Mouse (Mus musculus): ENCODE results near the gene Gm10490. TPM values are rescaled to one million over a fixed set of nuclear protein-coding genes. Genes with fewer than 3 reads are reported as not detected.
A peak's percentile ranks its signal among the peaks of the same experiment; 100 is the strongest.
"Not testable (repeated sequence)": the region's sequence is repeated elsewhere in the genome, so short reads cannot be mapped to it uniquely, and the experiment has no call there.

Gm10490 gene
- total RNA-seq (2021): not detected

DNA sequence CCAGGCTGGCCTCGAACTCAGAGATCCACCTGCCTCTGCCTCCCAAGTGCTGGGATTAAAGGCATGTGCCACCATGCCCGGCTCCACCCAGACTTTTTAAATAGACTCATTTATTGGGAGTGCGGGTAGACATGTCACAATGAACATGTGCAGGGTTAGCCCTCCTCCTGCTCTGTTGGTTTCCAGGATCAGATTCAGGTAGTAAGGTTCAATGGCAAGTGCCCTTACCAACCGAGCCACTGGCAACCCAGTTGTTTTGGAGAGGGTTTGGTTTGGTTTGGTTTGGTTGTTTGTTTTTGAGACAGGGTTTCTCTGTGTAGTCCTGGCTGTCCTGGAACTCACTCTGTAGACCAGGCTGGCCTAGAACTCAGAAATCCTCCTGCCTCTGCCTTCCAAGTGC, at the start of gene Gm10490:
Gene Gm10490 (plus strand): TSS at position 301 of the 400 bp plus-strand sequence.
- DNase-seq (ENCODE audit: low spot score in 2 of 2); intact Hi-C loops (cut with DNase I): not testable (repeated sequence)

DNA sequence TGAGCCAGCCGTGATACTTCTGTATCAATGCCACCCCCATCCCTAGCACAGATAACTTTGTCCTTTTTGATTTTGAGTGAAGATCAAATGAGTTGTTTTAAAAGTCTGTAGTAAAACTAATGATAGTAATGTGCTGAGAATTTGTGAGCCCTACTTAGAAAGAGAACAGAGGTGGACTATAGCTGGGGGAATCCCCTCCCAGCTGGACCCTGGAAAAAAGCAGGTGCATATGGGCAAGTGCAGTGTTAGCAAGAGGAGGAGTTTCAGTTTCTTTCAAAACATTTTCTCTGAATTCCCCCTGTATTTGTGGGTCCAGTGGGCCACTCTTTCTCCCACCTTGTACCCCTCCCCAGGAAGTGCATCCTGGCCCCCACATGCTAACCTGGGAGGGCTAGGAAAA, 46.2 kb upstream of the Gm10490 start:
- no peak for DNase-seq (ENCODE audit: low spot score in 2 of 2)
- intact Hi-C loops (cut with DNase I): no loop called here

DNA sequence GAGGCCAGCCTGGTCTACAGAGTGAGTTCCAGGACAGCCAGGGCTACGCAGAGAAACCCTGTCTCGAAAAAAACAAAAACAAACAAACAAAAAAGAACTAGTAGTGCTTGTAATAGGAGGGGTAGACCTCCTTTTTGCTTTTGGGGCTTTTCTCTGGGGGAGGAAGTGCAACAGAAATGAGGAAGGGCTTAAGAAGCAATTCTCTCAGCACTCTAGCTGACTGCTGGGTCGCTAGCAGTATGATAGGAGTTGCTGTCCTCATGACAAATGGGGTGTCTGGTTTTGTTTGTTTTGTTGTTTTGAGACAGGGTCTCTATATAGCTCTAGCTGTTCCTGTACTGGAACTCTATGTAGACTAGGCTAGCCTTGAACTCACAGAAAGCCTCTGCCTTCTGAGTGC, 44.8 kb upstream of the Gm10490 start:
- intact Hi-C loops (cut with DNase I): no loop called here
- DNase-seq (ENCODE audit: low spot score in 2 of 2): no peak

DNA sequence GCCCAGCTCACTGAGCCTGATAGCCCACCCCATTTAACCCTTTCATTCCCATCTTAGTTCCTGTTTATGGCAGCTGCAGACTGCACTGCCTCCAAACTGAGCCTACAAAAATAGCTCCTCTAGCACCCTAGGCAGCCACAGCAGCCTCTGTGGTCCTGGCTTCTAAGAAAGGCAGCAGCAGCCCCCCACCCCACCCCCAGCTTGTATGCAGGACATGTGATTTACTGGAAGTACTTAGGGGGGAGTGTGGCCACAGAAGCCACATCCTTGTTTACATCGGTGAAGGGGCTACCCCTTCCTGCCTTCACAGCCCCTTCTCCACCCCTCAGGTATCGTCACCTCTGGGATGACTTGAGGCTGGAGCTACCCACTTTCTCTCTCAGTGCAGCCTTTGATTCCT, 44.0 kb upstream of the Gm10490 start:
- intact Hi-C loops (cut with DNase I): no loop called here
- no peak for DNase-seq (ENCODE audit: low spot score in 2 of 2)

DNA sequence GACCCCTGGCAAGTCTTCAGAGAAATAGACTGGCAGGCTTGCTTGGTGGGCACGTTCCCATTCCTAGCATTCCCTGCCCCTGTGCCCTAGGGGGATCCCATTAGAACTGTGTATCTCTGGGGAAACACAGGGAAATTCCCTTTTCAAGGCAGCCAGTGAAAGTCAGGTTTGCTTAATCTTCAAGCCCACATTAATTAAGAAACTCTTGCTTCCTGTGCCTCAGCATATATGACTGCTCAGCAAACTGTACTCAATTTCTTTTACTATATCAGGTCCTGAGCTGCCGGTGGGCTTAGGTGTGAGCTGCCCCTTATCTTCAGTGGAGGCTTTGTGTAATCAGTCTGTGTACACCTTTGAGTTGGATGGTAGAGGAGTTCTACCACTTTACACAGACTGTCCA, 43.6 kb upstream of the Gm10490 start:
- DNase-seq (ENCODE audit: low spot score in 2 of 2): no peak
- intact Hi-C loops (cut with DNase I): no loop called here

DNA sequence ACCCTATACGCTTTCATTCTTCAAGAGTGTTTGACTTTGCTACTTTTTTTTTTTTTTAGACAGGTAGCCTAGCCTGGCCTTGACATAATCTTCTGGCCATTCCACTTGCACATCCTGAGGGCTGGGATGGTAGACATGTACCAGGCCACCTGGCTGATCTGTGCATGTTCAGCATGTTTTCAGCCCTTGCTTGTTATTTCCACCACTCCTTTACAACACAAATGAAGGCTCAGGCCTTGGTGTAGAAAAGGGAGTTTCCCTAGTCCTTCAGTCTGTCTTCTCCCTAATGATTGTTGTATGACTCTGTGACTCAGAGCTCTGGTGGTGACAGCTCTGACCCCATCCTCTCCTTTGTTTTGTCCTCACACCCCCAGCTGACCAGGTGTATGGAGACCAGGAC, 42.2 kb upstream of the Gm10490 start:
- no peak for DNase-seq (ENCODE audit: low spot score in 2 of 2)
- intact Hi-C loops (cut with DNase I): no loop called here

DNA sequence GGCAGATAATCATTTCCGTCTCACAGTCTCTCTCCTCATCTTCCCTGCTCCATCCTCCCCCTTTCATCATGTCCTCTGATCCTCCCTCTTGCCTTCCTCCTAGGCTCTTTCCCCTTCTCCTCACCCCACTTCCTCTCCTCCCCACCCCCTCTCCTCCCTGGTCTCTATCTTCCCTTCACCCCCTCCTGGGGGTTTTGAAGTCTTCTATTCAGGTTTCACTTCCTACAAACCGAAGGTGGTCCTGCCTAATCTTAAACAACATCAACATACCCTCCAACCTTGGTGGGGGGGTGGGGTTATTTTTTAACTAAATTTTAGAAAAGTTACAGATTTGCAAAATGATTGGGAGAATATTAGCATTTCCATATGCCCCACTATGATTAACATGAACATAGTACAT, 40.8 kb upstream of the Gm10490 start:
- DNase-seq (ENCODE audit: low spot score in 2 of 2): no peak
- intact Hi-C loops (cut with DNase I): no loop called here

DNA sequence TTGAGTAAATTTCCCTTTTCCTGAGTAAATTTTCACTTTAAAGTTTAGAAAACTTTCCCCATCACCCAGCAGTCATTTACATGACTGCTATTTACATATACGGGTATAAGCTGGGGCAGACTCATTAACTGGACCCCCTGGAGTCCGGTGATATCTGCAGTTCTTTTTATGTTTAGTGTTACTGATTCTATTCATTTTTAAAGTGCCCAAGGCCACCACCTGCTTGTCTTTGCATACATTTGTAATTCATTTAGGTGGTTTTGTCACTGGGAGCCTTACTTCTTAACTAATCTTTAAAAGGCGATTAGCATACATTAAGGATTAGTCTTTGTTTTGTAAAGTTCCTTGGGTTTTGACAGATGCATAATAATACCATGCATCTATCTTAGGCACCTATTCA, 39.5 kb upstream of the Gm10490 start:
- no peak for DNase-seq (ENCODE audit: low spot score in 2 of 2)
- intact Hi-C loops (cut with DNase I): no loop called here

DNA sequence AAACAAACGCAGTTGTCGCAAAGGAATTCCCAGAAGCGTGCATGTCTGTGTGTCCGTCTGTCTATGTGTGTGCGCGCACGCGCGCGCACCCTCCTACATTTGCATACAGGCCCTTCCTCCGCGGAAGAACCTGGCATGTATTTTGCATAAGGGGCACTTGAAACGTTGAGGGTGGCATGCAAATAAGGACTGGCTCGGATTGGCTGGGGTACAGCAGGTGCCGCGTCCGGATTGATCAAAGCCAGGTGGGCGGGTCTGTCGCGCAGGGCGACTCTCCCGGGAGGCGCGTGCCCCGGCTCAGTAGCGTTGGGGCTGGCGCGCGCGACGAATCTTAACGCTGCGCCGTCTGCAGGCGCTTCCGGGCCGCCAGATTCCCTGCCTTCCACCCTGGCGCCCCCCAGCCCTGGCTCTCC, 31.3 kb upstream of the Gm10490 start, which contains the start of gene Pim2:
Gene Pim2 (plus strand): TSS at position 256 of the 413 bp plus-strand sequence.
- intact Hi-C loops (cut with DNase I): no loop called here

DNA sequence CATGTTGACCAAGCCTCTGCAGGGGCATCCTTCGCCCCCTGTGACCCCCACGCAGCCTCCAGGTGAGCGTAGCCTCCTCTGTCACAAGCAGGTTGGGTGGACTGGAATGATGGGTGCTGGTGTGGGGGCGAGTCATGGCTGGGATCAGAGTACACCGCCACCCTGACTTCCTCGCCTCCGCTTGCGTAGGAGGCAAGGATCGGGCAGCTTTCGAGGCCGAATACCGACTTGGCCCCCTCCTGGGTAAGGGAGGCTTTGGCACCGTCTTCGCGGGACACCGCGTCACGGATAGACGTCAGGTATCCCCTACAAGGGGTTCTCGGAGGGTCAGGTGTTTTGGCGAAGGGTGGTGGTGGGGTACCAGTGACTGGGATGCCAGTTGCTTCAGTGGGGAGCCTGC, 30.8 kb upstream of the Gm10490 start:
- DNase-seq (ENCODE audit: low spot score in 2 of 2): peak; percentile 31 to 32
- intact Hi-C loops (cut with DNase I): no loop called here

More for the DNA sequence above, 31.3 kb upstream of the Gm10490 start, which contains the start of gene Pim2:
- DNase-seq (ENCODE audit: low spot score in 2 of 2): peak; percentile 81 to 83

DNA sequence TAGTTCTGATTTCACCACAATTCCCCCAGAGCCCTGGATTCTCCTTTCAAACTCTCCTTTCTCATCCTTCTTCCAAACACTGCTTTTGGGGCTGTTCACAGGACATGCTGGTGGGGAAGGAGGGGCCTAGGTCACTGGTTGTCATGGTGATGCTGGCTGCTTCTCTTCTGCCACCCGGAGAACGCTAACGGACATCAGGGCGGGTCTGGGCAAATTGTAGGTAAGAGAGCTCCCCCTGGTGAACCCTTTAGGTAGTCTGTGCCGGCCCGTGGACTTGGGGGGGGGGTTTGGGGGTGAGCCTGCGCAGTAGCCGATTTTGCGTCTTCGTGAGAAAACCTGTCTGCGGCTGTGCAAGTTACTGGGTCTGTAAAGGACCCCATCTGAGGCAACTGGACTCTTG, 29.5 kb upstream of the Gm10490 start:
- peak; percentile 58 to 59 for DNase-seq (ENCODE audit: low spot score in 2 of 2)
- intact Hi-C loops (cut with DNase I): no loop called here

DNA sequence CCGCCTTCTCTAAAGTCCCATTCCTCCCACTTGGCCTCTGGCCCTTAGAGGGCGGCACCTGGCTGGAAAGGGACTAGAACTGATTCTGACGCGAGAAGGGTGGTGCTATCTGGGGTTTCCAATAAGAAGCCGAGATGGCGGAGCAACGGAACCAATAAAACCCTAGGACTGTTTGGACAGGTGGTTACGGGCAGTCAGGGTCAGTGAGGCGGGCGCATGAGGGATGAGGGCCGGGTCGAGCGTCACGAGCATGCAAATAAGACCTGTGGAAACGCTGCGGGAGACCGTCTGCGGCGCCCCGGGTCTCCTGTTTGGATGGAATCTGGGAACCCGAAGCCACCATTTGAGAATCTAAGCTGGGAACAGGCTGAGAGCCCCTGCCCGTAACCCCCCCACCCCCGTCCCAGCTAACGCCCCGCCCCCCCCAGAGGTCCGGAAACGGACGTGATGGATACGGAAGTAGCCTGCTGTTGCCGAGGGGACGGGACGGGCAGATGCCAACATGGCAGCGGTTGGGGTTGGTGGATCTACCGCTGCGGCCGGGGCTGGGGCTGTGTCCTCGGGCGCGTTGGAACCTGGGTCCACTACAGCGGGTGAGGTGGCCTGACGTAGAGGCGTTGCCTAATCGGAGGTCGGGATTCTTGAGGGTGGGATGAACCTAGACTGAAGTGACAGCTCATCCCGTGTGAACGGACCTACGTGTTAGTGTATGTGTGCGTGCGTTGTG, 25.3 kb upstream of the Gm10490 start, which contains the start of gene Slc35a2:
Gene Slc35a2 (plus strand): TSS at position 188 of the 727 bp plus-strand sequence.
- DNase-seq (ENCODE audit: low spot score in 2 of 2): peak; percentile 79 to 81
- intact Hi-C loops (cut with DNase I): no loop called here

DNA sequence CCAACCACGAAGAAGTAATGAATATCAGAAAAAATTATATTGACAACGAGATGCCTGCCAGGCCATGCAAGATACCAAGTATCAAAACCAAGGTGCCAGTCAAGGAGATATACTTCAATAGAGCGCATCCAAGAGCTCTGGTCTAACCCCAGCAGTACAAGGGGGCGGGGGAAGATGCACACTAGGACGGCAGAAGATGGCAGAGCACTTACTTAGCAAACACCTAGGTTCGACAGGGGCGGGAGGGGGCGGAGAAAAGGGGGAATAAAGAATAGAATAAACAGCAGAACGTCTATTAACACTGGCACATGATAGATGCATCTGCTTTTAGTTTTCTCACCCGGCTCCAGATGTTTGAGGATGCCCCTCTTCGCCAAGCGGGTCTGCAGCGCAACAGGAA, 11.1 kb upstream of the Gm10490 start:
- intact Hi-C loops (cut with DNase I): no loop called here
- no peak for DNase-seq (ENCODE audit: low spot score in 2 of 2)

DNA sequence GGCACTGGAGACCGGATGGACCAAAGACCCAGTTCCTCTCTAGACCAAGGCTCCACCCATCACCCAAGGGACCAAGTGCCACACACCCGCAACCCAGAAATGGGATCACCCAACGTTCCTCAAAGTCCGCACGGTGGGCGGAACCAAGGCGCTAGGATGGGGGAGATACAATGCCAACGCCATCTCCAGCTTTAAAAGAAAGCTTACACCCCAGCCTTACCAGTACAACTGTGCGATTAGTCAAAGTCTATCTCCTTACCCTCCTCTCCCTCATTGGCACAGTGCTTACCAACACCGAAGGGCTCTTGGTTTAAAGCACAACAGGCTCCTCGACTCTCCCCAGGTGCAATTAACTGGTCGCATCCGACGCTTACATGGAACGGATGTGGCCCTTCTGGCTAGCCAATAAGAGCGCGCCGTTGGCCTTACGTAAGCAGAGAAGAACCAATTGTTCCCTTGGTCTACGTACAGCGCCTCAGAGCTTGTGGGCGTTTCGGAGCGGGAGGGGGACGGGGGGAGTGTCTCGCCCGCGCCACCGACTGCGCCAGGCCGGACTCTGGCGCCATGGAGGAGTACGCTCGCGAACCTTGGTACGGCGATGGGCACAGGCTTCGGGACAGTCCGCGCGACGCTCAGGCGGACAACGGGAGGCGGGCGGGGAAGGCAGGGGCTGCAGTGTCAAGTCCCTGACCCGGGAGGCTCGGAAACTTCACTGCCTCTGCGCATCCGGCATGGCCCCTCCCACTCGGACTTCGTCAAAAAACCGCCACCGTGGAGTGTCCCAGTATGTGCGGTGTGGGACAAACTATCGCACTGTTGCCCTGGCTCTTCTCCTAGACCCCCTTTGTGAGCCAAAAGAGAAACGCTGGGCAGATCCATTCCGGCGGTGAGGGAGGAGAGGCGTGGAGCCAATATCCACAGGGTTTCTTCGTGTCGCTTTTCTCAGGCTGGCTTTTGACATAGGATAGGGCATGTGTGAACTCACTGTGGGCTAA, 10.2 kb upstream of the Gm10490 start, which contains the start of the genes Pqbp1 and Timm17b:
Gene Pqbp1 (minus strand): TSS at position 390 of the 995 bp plus-strand sequence.
Gene Timm17b (plus strand): TSS at position 478 of the 995 bp plus-strand sequence.
- intact Hi-C loops (cut with DNase I): no loop called here
- DNase-seq (ENCODE audit: low spot score in 2 of 2): peak; percentile 85 to 86

DNA sequence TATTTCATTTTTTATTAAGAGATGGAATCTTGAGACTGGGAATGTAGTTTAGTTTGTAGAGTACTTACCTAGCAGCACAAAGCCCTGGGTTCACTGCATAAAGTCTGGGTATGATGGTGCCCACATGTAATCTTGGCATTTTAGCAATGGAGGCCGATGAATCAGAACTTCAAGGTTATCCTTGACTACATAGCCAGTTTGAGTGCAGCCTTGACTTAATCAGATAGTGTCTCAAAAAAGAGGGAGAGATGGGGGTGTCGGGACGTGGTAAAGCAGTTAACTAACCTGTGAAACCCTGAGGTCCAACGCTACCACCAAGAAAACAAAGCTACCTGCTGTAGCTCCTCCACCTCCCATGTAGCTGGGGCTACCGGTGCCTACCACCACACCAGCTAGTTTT, 4.9 kb upstream of the Gm10490 start:
- intact Hi-C loops (cut with DNase I): no loop called here
- DNase-seq (ENCODE audit: low spot score in 2 of 2): no peak

DNA sequence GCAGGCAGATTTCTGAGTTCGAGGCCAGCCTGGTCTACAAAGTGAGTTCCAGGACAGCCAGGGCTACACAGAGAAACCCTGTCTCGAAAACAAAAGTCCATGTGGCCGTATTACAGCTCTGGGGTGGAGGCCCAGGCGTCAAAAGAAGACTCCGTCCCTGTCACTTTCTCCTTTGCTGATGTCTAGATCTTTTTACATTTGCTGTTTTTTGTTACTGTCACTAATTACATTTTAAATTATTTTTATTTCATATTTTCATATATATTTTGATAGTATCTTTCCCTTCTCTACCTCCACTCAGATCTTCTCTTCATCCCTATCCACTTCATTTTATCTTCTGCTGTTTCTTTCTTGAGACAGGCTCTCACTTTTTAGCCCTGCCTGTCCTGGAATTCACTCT, 1.6 kb upstream of the Gm10490 start, which contains the start of gene Gm10491:
Gene Gm10491 (minus strand): TSS at position 101 of the 400 bp plus-strand sequence.
- intact Hi-C loops (cut with DNase I): no loop called here
- DNase-seq (ENCODE audit: low spot score in 2 of 2): no peak

DNA sequence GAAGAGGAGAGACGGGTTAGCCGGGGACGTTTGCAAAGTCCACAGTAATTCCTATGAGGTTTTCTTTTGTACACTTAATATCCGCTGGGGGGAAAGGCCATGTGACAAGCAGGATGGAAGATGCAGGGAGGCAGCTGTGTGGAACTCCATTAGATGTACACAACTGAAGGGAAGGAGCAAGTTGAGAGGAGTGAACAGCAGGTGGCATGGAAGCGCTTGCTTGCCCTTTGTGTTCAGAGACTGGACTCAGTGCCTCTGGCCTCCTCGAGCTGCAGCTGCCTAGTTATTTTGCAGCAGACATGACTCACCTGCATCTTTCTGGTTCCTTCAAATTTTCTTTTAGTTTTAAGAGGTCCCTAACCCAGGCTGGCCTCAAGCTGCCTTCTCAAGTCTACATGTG, 1.1 kb downstream of the Gm10490 start:
- intact Hi-C loops (cut with DNase I): no loop called here
- no peak for DNase-seq (ENCODE audit: low spot score in 2 of 2)

DNA sequence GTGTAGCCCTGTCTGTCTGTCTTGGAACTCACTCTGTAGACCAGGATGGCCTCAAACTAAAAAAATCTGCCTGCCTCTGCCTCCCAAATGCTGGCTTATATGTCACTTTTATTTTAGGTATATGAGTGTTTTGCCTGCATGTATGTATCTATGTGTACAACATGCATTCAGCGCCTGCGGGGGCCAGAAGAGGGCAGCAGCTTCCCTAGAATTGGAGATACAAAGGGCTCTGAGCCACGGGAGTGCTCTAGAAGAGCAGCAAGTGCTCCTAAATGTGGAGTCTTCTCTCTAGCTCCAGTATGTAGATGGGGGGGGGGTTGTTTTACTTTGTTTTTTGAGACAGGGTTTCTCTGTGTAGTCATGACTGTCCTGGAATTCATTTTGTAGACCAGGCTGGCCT, 6.3 kb downstream of the Gm10490 start:
- DNase-seq (ENCODE audit: low spot score in 2 of 2): not testable (repeated sequence)
- intact Hi-C loops (cut with DNase I): loop anchor here (5.0 kb wide), 1 partner anchor 102 kb away; the partner anchor contains the start of gene Glod5

DNA sequence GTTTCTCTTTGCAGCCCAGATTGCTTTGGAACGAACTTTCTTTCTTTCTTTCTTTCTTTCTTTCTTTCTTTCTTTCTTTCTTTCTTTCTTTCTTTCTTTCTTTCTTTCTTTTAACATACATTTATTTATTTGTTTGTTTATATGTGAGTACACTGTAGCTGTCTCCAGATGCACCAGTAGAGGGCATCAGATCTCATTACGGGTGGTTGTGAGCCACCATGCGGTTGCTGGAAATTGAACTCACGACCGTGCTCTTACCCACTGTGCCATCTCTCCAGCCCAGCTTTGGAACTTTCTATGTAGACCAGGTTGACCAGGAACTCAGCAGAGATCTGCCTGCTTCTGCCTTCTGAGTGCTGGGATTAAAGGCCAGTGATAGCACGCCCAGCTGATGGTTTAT, 8.6 kb downstream of the Gm10490 start:
- intact Hi-C loops (cut with DNase I): loop anchor here (5.0 kb wide), 1 partner anchor 99 kb away; the partner anchor contains the start of gene Glod5
- DNase-seq (ENCODE audit: low spot score in 2 of 2): not testable (repeated sequence)

Data from left cerebral cortex, postnatal 36 days (tissue).